Mouse (Mus musculus): ENCODE results near the gene Gprc6a. TPM values are rescaled to one million over a fixed set of nuclear protein-coding genes. Genes with fewer than 3 reads are reported as not detected.

Gene Gprc6a
- polyA plus RNA-seq (2012; fragmentation: generic; extraction: Trizol), result not detected
- long read RNA-seq, experiment 1, result 0 reads
- long read RNA-seq, experiment 2, result 0 reads

DNA sequence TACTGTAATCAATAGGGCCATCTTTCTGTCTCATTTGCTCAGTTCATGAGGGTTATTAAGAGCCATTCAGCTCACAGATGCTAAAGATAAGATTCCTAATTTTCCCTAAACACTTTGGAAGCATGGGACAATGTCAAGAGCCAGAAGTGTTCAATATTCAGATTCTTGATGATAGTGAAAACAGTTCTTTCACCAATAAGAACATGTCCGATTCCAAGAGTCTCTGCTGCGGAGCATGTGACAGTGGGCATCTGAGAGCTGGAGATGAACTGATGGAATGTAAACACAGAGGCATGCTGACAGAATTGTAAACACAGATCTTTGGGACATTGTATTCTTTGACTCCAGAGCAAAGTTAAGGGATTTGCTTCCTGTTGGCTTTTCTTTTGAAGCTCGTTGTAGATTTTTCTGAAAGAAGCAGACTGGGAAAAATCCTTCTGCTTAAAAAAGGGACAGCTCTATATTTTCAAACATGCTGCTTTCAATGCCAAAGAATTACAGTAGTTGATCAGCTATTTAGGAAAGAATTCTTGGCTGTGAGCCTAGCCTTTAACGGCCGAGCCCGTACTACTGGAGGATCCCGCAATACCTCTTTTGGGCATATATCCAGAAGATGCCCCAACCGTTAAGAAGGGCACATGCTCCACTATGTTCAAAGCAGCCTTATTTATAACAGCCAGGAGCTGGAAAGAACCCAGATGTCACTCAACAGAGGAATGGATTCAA lies at the start of gene Gprc6a:
Gene Gprc6a (minus strand): TSS at position 51 of the 726 bp plus-strand sequence.
- Histone ChIP-seq H3K79me3 (ENCODE audit: low read depth) (no peaks in the 10 kb centered on the region), H3K27me3 (ENCODE audit: control insufficient read depth, insufficient read depth, insufficient read length) (no peaks in the 10 kb centered on the region), H3K79me2 (ENCODE audit: control insufficient read depth, insufficient read depth) (no peaks in the 10 kb centered on the region), H3K36me3 (ENCODE audit: control insufficient read depth, insufficient read depth) (no peaks in the 10 kb centered on the region), H3K4me3 (ENCODE audit: insufficient read depth, poor library complexity, severe bottlenecking) (no peak within 1 kb of the TSS), H3ac (ENCODE audit: control insufficient read depth, insufficient read length, low read depth) (no peak within 1 kb of the TSS)
- TF ChIP-seq MAX (IDR thresholded peaks at IDR 0.05) (no peak), CEBPB (IDR thresholded peaks at IDR 0.05; ENCODE audit: low read depth) (no peak), CTCF (IDR thresholded peaks at IDR 0.05; ENCODE audit: control insufficient read depth, insufficient read depth, insufficient read length) (no peak), MYOD1 (IDR thresholded peaks at IDR 0.05; ENCODE audit: control insufficient read depth, insufficient read length, low read depth) (no peak), USF1 (IDR thresholded peaks at IDR 0.05; ENCODE audit: low read depth) (no peak), FOSL1 (IDR thresholded peaks at IDR 0.05; ENCODE audit: insufficient read depth, low read length, poor library complexity, severe bottlenecking) (no peak), MYOG (IDR thresholded peaks at IDR 0.05; ENCODE audit: control insufficient read depth, extremely low read depth, insufficient read length) (no peak)

GRCm38 (mm10) chr10:51678251-51678639 lies 47.0 kb upstream of the Gprc6a start:
- TF ChIP-seq CTCF (IDR thresholded peaks at IDR 0.05; ENCODE audit: control insufficient read depth, insufficient read depth, insufficient read length) (no peak), MYOG (IDR thresholded peaks at IDR 0.05; ENCODE audit: control insufficient read depth, extremely low read depth, insufficient read length) (no peak), CEBPB (IDR thresholded peaks at IDR 0.05; ENCODE audit: low read depth) (no peak), FOSL1 (IDR thresholded peaks at IDR 0.05; ENCODE audit: insufficient read depth, low read length, poor library complexity, severe bottlenecking) (no peak), USF1 (IDR thresholded peaks at IDR 0.05; ENCODE audit: low read depth) (no peak), MYOD1 (IDR thresholded peaks at IDR 0.05; ENCODE audit: control insufficient read depth, insufficient read length, low read depth) (no peak), MAX (IDR thresholded peaks at IDR 0.05) (no peak)
- Histone ChIP-seq H3K27me3 (ENCODE audit: control insufficient read depth, insufficient read depth, insufficient read length) (peaks cover 8% of the 10 kb centered on the region), H3K36me3 (ENCODE audit: control insufficient read depth, insufficient read depth) (no peaks in the 10 kb centered on the region), H3K79me3 (ENCODE audit: low read depth) (no peaks in the 10 kb centered on the region), H3K79me2 (ENCODE audit: control insufficient read depth, insufficient read depth) (no peaks in the 10 kb centered on the region), H3K4me3 (ENCODE audit: insufficient read depth, poor library complexity, severe bottlenecking) (no peak overlapping the region), H3ac (ENCODE audit: control insufficient read depth, insufficient read length, low read depth) (no peak overlapping the region)

DNA sequence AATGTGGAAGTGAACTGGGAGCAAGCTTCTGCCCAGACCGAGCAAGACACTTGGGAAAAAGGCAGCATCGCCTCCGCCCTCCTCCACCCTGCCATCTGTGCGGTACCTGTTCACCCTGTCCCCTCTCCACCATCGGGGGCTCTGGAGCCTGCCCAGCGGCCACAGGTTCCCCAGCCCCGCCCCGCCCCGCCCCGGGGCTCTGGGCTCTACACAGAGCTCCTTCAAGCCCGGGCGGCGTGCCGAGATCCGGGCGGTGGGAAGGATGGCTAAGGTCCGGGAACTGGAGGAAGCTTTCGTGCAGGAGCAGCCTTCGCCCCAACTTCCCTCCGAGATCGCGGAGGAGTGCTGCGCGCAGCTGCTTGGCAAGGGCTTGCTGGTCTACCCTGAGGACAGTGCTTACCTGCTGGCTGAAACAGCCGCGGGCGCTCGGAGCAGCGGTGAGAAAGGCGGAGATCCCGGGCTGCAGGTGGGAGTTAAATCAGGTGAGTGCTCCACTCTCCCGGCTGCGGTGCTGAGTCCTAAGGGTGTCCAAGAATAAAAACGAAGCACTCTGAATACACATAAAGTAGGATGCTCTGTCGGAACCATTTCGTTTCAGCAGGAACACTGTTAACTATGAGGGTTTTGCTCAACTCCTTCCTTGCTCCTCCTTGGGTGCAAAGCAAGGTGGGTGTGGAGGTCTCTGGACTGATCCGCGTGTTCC lies 46.4 kb upstream of the Gprc6a start, which contains the start of gene Rfx6:
Gene Rfx6 (plus strand): TSS at position 209 of the 703 bp plus-strand sequence.
- H3K79me3 ChIP-seq (ENCODE audit: low read depth), result no peaks in the 10 kb centered on the region
- TF ChIP-seq MYOD1 (IDR thresholded peaks at IDR 0.05; ENCODE audit: control insufficient read depth, insufficient read length, low read depth), result no peak
- TF ChIP-seq MAX (IDR thresholded peaks at IDR 0.05), result no peak
- no peak for TF ChIP-seq FOSL1 (IDR thresholded peaks at IDR 0.05; ENCODE audit: insufficient read depth, low read length, poor library complexity, severe bottlenecking)
- no peak for TF ChIP-seq CTCF (IDR thresholded peaks at IDR 0.05; ENCODE audit: control insufficient read depth, insufficient read depth, insufficient read length)
- no peak for TF ChIP-seq CEBPB (IDR thresholded peaks at IDR 0.05; ENCODE audit: low read depth)
- TF ChIP-seq MYOG (IDR thresholded peaks at IDR 0.05; ENCODE audit: control insufficient read depth, extremely low read depth, insufficient read length), result no peak
- no peak for TF ChIP-seq USF1 (IDR thresholded peaks at IDR 0.05; ENCODE audit: low read depth)
- no peaks in the 10 kb centered on the region for H3K36me3 ChIP-seq (ENCODE audit: control insufficient read depth, insufficient read depth)
- H3K4me3 ChIP-seq (ENCODE audit: insufficient read depth, poor library complexity, severe bottlenecking), result no peak within 1 kb of the TSS
- H3ac ChIP-seq (ENCODE audit: control insufficient read depth, insufficient read length, low read depth), result no peak within 1 kb of the TSS
- no peaks in the 10 kb centered on the region for H3K79me2 ChIP-seq (ENCODE audit: control insufficient read depth, insufficient read depth)
- H3K27me3 ChIP-seq (ENCODE audit: control insufficient read depth, insufficient read depth, insufficient read length), result peaks cover 8% of the 10 kb centered on the region

GRCm38 (mm10) chr10:51672082-51672779 lies 41.0 kb upstream of the Gprc6a start:
- no peaks in the 10 kb centered on the region for H3K36me3 ChIP-seq (ENCODE audit: control insufficient read depth, insufficient read depth)
- H3K79me3 ChIP-seq (ENCODE audit: low read depth), result no peaks in the 10 kb centered on the region
- no peak overlapping the region for H3ac ChIP-seq (ENCODE audit: control insufficient read depth, insufficient read length, low read depth)
- no peak overlapping the region for H3K4me3 ChIP-seq (ENCODE audit: insufficient read depth, poor library complexity, severe bottlenecking)
- H3K27me3 ChIP-seq (ENCODE audit: control insufficient read depth, insufficient read depth, insufficient read length), result peaks cover 3% of the 10 kb centered on the region
- TF ChIP-seq USF1 (IDR thresholded peaks at IDR 0.05; ENCODE audit: low read depth), result no peak
- no peak for TF ChIP-seq MYOG (IDR thresholded peaks at IDR 0.05; ENCODE audit: control insufficient read depth, extremely low read depth, insufficient read length)
- no peak for TF ChIP-seq MAX (IDR thresholded peaks at IDR 0.05)
- TF ChIP-seq MYOD1 (IDR thresholded peaks at IDR 0.05; ENCODE audit: control insufficient read depth, insufficient read length, low read depth), result no peak
- no peak for TF ChIP-seq FOSL1 (IDR thresholded peaks at IDR 0.05; ENCODE audit: insufficient read depth, low read length, poor library complexity, severe bottlenecking)
- TF ChIP-seq CEBPB (IDR thresholded peaks at IDR 0.05; ENCODE audit: low read depth), result no peak
- no peak for TF ChIP-seq CTCF (IDR thresholded peaks at IDR 0.05; ENCODE audit: control insufficient read depth, insufficient read depth, insufficient read length)
- H3K79me2 ChIP-seq (ENCODE audit: control insufficient read depth, insufficient read depth), result no peaks in the 10 kb centered on the region

DNA sequence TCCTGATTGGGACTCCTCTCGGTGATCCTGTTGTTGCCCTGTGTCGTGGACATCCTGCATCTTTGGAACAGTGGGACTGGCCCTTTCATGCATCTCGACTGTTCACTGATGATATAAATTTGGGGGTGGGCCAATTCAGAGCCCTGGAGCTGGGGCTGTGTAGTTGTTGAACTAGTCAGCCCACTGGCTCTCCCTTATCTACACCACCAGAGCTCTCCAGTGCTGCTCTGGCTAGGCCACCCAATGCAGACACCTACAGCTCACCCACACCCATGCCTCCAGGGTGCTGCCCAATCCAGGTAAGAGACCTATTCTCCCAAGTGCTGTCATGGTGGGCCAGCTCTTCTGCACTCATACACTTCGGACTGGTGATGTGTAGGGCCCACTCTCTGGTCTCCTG lies 40.3 kb upstream of the Gprc6a start:
- peaks cover 2% of the 10 kb centered on the region for H3K27me3 ChIP-seq (ENCODE audit: control insufficient read depth, insufficient read depth, insufficient read length)
- no peak overlapping the region for H3K4me3 ChIP-seq (ENCODE audit: insufficient read depth, poor library complexity, severe bottlenecking)
- no peaks in the 10 kb centered on the region for H3K36me3 ChIP-seq (ENCODE audit: control insufficient read depth, insufficient read depth)
- H3K79me3 ChIP-seq (ENCODE audit: low read depth), result no peaks in the 10 kb centered on the region
- no peak for TF ChIP-seq USF1 (IDR thresholded peaks at IDR 0.05; ENCODE audit: low read depth)
- TF ChIP-seq CEBPB (IDR thresholded peaks at IDR 0.05; ENCODE audit: low read depth), result no peak
- TF ChIP-seq MAX (IDR thresholded peaks at IDR 0.05), result no peak
- no peak overlapping the region for H3ac ChIP-seq (ENCODE audit: control insufficient read depth, insufficient read length, low read depth)
- no peaks in the 10 kb centered on the region for H3K79me2 ChIP-seq (ENCODE audit: control insufficient read depth, insufficient read depth)
